Mouse (Mus musculus) A20 (cell line): ENCODE data around the gene Adrb1.

Experiments
- DNase-seq: peaks from one replicate; pipeline ENCODE4 v3.0.0-alpha.2; 2011; ENCODE audit warnings: low read depth, low spot score

Adrb1 gene

DNA sequence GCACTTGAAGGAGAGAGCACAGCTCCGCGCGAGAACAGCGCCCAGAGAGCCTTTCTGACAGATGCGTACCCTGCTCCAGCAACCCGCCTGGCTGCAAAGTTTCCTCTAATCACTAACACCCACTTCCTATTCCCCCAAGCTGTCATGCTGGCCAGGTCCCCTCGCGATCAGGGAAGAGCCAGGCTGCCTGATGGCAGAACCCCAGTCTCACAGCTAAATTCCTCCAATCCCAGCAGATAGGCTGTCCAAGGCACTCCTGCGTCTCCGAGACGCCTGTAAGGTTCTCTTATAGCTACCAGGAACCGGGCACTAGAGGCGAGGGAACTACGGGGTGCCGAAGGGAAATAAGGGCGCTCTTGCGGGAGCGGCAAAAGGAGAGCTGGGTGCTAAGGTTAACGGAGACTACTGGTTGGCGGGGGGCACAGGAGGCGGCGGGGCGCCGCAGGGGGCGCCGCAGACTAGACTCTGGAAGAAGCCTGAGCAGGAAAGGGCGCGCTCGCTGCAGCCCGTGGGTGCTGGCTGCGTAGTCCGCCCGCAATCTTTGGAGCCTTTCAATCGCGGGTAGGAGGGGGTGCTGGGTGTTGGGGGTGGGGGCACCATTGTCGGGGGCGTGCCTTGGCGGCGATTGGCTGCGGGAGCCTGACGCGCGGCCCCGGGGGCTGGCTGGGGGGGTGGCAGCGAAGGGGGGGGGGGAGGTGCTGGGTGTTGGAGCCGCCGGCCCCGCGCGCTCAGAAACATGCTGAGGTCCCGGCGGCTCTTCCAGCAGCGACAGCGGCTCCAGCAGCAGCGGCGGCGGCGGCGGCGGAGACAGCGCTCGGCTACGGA is at the start of gene Adrb1:
Gene Adrb1, plus strand, starts transcription at position 813 of the 825 bp plus-strand sequence.
- DNase-seq, result no peak

DNA sequence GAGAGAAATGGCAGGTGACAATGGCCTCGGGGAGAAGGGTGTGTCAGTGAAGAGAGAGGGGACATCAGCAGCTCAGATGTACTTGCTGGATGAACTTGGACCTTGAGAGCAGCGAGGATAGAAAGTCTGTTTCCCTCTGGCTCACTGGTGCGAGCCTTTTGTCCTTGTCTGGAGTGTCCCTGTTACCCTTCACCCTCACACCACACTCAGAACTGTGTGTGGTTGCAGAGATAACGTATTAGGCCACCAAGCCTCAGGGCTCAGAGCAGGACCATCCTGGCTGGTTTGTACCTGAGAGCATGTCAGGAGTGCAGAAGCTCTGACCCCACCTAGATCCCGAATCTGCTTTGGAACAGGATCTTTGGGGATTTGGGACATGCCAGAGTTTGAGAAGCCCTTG is 46.3 kb upstream of the Adrb1 start:
- DNase-seq, result no peak

DNA sequence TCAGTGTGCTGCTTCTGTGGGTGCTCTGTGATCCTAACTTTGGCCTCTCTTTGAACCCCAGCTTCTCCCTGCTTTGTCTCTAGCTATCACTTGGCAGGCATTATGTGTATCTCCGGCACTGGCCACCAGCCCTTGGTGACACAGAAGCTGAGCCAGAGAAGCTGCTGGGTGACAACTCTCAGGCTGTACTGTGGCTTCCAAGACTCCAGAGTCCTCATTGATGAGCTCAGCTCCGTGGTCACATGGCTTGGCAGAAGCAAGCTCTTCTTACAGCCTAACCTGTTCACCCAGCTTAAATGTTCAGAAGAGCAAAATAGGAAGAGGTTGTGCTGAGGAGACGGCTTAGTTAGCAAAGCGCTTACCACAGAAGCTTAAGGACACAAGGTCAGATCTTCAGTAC is 45.5 kb upstream of the Adrb1 start:
- DNase-seq, result no peak

DNA sequence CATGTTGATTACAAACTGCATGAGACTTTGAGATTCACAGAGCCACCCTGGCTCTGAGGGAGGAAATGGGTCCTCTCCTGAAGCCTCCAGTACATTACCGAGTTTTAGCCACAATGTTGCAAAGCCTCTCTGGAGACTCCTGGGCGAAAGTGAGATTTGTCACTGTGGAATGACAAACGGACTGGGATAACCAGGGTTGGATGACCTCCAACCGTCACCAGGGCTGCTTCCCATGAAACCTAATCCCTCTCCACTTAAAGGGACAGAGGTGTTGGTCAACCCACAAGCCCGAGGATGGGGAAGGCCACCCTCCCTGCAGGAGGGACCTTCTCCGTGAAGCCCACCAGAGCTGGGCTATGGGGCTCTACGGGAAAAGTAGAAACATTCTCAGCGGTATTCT is 44.4 kb upstream of the Adrb1 start:
- no peak for DNase-seq

DNA sequence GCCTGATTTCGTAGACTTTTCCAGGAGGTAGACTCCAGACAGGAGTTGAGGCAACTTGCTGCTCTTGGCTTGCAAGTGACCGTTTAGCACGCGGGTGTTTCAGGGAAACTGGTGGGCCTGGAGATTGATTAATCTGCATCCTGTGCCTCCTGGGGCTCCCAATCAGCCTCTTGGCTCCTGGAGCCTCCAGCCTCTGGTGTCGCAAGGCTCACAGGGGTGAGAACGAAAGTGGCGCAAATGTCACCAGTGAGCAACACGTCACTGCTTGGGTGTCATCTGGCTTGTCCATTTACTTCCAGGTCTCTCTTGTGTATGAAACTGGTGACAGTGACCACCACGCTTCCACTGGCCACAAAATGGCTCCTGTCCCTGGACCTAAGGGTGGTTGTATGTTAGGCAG is 43.5 kb upstream of the Adrb1 start:
- DNase-seq, result no peak

DNA sequence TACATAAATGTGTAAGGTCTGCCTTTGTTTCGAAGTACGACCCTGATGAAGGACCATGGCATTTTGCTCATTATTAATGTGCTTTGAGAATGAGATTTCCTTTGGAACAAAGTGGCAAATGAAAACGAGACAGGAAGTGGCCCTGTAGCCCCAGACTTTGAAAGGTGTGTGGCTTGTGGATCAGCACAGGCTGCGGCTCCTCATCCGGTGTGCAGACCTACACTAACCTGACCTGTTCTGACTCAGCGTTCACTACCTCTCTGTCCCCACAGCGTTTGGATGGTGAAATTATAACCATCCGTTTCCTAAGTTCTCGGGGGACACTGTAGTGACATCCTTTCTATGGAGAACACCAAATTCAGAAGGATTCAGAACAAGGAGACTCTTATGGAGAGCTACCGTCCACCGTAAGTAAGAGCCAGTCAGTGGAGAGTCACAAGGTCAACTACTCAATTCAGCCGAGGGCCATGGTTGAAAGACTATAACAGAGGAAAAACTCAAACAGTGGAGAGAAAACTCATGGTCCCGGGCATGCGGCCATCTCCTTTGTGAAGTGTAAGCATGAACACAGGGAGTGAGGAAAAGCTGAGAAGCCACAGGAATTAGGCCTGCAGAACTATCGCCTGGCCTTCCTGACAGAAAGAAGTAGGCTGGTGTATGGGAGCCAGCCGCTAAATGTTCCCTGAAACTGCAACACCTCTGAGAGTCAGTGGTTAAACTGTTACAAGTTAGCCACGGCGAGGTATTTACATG is 42.6 kb upstream of the Adrb1 start:
- no peak for DNase-seq

DNA sequence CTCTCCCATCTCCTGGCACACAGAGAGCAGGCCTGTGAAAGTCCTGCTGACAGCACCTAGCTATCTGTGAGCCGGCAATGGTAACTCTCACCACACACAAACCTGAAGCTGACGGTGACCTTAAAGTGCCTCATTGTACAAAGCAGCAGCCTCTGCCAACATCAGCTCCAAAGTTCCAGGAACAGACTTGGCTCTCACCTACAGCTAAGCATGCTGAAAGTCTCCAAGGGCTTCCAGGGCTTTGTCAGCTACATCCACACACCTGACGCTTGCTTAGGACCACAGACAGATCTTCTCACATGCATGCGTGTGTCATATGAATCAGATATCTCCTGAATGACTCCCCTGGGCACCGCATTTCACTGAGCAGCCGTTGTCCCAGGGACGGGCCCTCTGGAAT is 42.0 kb upstream of the Adrb1 start:
- no peak for DNase-seq

DNA sequence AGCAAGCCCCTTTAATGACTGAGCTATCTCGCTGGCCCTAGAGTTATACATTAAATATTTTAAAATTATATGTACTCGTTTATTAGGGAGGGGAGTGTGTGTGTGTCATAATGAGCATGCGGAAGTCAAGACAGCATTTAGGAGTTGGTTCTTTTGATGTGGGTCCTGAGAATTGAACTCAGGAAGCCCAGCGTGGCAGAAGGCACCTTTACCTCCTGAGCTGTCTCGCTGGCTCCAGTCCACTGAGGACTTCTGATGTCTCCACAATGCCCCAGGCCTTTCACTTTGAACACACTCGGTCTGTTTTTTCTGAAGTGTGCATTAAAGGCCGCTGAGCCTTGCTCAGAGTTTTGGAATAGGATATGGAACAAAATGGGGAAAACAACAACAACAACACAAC is 39.7 kb upstream of the Adrb1 start:
- DNase-seq, result no peak

DNA sequence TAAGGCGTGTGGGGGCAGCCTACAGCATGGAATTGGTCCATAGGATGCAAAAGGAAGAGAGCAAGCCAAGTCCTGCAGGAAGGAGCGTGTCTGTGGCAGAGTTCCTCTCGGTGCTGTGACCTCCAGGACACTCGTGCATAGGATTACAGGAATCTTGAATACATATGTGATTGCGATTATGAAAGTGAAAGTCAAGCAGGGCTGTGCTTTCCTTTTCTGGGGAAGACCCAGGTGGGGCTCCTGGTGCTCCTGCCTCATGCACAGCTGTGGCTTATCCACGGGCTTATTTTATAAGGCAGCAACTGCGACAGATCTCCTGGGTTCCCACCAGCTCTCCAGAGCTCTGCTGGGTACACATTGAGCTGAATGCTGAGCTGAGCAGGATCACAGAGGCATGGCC is 39.2 kb upstream of the Adrb1 start:
- no peak for DNase-seq

DNA sequence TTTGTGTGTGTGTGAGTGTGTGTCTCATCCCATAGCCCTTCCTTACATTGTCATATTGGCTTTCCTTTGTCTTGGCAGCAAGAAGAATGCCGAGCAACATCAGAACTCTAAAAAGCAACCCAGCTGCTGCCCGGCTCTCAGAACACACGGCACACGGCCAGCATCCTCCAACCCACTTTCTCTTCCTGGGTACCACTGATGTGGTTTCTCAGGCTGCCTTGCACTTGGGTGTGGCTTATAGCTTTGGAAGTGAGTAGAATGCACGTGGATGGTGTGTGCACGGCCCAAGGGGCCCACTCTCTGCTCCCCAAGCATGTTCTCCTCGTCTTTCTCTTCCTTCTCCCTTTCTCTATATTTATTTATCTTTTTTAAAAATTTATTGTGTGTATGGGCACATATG is 36.5 kb upstream of the Adrb1 start:
- no peak for DNase-seq

DNA sequence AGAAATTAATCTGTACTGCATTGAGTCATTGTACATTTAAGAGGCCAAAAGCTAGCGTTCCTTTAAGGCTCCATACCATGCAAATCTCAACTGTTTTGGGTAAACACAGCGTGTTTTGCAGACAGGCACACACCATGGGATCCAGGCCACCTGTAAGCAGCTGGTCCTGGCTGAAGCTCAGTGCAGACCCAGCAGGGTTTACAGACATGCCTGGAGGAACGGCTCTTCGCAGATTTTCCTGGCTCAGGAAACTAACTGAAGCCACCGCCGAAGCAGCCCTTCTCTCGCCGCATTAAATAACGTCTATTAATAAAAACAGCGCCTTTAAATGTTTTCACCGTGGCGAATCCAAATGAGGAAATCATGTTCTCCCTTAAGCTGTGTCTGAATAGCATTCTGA is 35.8 kb upstream of the Adrb1 start:
- no peak for DNase-seq

DNA sequence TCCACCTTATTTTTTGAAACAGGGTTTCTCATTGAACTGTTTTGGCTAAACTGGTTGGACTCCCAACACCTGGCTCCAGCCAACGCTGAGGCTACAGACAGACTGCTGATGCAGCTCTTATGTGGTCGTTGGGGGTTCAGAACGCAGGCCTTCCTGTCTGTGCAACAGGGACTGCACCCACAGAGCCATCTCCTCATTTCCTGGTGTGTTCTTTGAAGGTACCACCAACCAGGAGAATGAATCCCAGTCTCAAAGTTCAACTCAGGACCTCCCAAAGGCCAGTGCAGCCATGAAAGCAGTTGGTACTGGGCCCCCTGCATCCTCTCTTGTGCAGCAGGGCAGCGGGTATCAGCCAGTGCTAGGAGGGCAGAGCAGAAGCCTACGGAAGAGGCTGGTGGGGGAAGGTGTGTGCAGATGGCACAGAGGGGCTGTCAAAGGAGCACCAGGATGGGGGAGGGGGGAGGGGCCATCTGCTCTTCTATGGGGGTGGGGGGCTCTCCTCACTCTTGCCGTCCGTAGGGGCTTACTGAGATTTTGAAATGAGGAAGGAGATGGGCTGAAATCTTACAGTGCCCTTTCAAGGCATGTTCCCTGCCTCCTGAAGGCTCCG is 34.9 kb upstream of the Adrb1 start:
- DNase-seq, result no peak

DNA sequence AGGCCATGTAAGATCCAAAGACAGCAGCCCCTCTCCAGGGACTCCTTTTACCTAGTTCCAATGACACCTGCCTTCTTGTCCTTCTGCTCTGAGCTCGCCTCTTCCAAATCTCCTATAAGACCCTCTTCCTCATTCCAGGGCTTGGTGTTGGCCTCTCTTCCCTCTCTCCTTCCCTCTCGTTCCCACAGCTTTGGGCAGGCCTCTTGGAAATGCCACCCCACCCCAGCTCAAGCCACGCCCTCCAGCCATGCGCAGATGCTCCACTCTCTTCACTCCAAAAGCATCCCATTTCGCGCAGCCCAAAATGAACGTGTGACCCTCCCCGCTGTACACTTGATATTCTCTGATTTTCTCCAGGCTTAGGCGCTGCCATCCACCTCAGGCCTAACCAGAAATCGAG is 34.3 kb upstream of the Adrb1 start:
- no peak for DNase-seq

DNA sequence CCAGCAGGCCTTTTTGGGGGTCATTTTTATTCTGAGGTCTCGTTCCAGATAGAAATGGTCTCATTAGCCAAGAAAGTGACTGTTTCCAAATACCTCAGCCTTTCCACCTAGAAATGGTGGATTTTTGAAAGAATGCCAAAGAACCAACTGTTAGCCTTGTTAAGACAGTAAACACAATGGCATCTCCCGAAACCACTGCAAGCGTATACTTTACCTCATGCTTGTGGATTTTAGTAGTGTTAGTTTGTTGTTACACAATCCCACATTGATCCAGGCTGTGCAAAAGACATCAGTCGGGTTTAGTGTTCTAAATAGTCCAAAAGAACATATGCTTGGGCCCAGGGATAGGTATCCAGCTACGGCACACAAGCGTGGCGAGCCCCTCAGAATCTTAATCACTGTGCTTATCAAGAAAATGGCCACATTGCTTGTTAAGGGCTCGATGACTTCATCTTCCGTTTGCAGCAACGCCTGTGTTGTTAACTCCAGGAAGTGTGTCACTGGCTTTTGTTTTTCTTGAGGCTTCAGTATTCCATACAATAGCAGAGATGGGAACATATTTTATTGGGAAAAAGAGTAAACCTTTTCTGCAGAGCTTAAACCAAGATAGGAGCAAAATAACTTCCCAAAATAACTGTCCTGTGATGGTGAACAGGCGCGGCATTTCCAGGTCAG is 33.2 kb upstream of the Adrb1 start:
- DNase-seq, result no peak

DNA sequence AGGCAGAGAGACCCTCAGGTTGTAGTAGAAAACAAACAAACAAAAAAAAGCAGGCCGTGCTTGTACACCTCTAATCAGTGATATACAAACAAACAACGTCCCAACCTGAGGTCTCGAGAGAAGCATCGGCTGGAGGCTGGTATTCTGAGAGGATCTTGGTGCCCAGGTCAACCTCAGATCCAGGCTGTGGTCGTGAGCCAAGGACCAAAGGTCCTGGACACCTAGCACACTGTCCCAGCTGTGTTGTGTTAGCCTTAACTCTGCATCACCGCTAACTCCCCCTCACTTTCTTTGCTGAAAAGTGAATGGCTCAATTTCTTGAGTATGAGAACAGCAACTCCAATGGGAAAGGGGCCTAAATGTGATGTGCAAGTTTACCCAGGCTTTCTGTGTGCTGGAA is 32.5 kb upstream of the Adrb1 start:
- DNase-seq, result no peak

DNA sequence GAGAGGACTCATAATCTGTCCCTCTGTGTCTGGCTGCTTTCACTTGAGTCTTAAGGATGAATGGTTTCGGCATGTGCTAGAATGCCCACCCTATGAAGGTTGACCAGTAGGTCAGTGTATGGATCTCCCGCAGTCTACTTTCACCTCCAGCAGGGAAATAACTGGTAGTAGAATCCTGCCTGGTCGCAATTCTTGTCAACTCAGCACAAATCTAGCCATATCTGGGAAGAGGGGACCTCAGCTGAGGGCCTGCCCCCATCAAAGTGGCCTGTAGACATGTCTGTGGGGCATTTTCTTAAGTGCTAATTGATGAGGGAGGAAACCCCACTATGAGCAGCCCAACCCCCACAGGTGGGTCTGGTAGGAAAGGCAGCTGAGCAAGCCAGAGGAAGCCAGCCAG is 30.9 kb upstream of the Adrb1 start:
- DNase-seq, result no peak

DNA sequence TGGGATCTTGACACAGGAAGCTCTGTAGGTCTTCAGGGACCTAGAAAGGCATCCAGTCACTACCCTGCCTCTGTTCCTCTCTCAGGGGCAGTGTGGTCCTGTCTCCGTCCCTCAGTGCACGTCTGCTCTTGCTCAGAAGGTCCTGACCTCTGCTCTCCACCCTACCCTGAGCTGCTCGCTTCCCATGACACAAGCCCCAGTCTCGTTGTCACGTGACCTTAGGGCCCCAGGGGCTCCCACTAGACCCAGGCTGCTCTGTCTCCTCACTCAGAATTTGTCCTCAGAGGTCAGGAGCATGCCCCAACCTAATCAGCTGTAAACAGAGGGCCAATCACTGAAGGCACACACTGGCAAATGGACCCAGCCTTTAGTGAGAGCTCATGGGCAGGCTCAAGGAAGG is 29.5 kb upstream of the Adrb1 start:
- DNase-seq, result no peak

DNA sequence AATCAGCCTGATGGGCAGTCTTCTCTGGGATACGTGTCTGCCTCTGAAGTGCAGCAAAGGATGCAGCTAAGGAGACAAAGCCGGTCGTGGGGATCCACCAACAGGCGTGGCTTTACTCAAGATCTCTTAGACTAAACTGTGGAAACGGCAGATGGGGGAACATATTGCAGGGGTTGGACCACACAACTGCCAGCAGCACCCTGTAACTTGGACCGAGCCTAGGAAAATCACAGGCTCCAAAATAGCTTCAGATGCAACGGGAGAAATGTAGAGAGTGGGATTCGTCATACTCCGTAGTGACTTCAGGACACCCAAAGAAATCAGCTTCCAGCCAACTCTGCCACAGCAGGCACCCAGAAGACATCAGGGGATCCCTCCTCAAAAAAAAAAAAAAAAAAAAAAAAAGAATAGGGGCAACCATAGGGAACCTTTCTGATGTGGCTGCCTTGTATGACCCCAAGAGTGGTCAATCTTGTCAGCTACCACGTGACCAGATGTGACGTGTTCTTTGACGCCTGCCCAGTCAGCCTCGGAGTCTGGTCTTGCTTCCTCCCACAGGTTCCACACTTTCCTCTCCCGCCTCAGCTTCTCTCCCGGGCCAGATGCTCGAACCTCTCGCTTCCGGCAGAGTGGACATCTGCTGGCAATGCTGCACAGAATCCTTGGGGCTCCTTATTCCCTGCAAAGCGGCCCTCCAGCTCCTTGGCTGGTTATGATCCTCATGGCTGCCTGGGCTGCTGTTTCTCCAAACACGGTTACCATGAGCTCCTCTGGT is 24.4 kb upstream of the Adrb1 start:
- DNase-seq, result no peak

DNA sequence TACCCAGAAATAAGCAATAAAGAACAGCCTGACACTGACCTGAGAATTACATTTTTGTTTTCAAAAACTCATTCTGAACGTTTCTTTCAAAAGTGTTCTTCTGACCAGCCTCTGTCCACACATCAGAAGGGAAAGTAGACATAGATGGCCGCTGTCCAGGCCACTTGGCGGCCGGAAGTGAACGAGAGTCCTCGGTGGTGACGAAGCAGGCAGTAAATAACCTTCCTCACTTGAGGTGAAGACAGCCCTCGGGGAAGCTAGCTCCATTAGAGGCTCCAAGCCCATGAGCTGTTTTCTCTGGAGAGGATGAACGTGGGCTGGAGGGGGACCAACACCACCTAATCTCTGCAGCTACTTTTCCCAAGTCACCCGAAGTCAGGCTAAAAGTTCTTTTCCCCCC is 21.2 kb upstream of the Adrb1 start:
- no peak for DNase-seq

DNA sequence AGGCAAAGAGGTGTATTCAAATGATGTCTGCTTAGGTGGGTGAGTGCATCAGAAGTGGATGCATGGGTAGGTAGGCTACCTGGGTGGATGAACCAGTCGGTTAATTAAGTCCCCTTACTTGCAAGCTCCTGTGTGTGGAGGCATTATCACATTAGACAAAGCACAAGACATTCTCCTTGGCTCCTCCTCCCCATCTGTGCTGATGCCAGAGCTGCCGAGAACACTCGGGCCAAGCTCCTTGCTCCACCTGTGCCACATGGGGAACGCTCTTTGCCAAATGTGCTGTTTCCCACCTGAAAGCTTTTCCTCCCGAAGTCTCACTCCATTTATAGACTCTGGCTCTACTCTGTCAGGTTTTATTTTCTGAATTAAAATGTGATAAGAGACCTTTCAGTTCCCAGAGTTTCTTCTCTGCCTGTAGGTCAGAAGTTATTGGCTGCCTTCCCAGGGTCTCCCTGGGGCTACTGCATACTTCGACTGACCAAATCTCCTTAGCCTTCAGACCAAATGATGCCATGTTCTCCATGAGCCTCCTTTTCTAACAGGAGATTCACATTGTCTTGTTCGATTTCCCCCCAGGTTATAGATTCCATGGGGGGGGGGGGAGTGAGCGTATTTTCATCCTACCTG is 20.5 kb upstream of the Adrb1 start:
- DNase-seq, result no peak

DNA sequence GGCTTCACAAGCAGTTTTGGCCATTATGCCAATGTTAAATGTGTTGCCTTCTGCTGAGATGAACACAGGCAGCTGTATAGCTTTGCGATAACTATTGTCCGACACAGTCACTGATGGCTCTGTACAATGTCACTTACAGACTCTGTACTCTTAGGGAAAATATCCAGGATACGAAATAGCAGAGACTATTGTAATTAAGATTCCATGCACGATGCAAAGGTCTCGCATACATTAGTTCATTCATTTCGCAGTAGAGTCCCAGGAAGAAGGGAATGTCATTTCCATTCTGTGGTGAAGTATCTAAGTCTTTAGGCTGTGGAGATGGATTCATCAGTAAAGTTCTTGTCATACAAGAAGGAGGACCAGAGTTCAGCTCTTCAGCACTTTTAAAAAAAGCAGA is 20.0 kb upstream of the Adrb1 start:
- no peak for DNase-seq
